Mouse (Mus musculus): Measurements from ENCODE around the gene Retreg1.
"Not testable (repeated sequence)": the region's sequence is repeated elsewhere in the genome, so short reads cannot be mapped to it uniquely, and the experiment has no call there.

The Retreg1 gene

DNA sequence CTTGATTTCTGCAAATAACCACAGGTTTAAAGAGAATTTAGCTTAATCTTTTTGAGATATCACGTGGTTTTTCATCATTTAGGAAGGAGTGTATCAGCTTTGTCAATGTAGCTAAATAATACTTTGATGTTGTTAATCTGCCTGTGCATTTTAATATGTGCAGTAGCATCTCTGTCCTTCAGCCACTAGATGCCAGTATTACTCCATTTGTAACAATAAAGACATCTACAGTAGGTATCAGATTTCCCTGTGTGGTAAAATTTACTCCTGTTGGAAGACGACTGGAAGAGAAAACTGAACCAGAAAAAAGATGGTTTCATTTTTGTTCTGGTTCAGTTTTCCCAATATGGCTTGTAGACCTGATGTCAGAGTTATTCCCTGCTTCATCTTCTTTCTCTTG, 152.5 kb downstream of the Retreg1 start:
- peak; percentile 61 for DNase-seq (ENCODE audit: low read depth, low spot score)

DNA sequence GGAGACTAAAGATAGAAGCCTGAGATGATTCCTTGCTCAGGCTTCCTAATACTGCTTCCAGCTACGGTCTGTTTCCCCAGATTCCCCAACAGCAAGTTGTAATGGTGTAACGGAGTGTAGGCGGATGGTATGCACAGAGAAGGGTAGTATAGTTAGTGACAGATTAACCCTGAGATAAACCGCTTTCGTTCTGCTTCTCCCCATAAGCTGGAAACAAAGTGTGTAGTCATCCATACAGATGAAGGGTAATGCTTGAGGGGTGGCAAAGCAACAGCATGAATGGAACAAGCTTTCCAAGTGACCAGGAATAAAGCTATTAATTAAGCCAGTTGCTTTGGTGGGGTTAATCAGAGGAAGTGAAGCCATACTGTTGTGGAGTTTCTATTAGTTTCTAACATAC, 156.6 kb downstream of the Retreg1 start:
- DNase-seq (ENCODE audit: low read depth, low spot score) = not testable (repeated sequence)

DNA sequence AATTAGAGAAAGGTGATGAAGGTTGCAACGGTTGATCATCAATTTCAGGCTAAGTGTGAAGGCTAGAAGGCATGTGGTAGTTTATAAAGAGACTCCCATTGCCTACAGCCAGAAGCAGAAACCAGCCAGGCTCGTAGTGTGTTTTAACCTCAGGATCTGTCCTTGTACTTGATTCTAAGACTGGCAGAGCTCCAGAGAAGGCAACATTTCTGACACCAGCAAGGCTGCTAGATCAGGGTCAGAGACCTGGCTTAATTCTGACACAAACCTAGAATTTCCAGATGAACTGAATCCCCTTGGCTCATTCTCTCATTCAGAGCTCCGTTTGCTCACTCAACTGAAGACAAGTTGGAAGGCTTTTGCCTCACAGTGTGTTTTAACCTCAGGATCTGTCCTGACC, 165.6 kb downstream of the Retreg1 start:
- DNase-seq (ENCODE audit: low read depth, low spot score) = no peak

DNA sequence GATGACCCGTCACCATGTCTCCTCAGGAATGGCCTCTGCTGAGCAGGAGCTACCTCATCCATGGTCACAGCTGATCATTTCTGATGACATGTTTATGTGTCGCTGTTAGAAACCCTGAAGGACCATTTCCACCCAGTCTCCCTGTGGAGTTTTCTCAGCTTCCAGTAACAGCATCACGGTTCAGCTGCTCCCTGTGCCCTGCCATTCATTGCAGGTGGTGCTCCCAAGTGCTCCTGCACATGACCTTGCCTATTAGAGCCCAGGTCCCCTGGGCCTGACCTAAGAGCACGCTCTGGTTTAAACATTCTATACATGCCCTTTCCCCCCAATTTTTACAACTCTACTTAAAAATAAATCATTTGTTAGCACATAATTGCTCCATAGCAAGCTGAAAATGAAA, 169.9 kb downstream of the Retreg1 start:
- peak; percentile 51 for DNase-seq (ENCODE audit: low read depth, low spot score)

DNA sequence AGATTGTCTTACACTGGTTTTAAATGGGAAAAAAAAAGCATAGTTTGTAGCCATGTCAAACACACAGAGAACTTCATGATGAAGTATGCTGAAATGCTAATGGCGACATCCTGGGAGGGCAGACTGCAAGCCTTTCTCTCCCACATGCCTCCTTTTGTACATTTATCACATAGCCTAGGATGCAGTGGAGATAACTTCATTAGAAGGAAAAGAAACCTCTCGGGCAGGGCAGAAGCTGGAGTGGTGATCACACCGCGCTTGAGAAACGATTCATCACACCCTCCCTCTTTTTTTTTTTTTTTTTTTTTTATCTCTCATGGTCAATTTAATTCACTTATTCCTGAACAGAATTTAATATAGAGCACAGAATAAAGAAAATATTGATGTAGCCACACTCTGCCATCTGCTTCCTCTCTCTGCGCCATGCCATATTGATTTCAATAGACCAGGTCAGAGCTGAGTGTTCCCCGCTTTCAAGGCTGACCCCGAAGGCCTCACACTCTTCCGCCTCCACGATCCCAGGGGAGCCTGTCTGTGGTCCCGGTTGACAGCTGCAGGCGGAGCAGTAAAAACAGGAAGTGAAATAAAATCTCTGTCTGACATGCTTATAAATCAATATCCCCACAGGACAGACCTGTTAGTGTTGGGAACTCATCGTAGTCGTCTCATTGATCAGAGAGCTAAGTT, 173.1 kb downstream of the Retreg1 start:
- peak; percentile 55 for DNase-seq (ENCODE audit: low read depth, low spot score)

DNA sequence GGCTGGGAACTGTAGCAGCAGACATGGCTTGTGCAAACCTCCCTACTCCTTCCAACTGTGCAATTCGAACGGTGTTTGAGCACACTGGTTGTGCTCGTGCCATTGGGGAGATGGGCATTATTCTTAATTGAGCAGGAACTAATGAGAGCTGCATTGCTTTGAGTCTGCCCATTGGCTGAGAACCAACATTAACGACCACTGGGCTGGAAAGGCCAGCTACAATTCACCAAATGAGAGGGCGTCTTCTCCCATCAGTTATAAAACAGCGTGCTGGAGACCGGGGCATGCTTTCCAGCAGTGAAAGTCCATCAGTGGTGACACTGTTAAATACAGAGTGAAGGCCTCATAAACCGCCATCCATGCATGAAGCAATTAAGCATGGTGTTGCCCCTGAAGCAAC, 178.7 kb downstream of the Retreg1 start:
- DNase-seq (ENCODE audit: low read depth, low spot score) = peak; percentile 30

DNA sequence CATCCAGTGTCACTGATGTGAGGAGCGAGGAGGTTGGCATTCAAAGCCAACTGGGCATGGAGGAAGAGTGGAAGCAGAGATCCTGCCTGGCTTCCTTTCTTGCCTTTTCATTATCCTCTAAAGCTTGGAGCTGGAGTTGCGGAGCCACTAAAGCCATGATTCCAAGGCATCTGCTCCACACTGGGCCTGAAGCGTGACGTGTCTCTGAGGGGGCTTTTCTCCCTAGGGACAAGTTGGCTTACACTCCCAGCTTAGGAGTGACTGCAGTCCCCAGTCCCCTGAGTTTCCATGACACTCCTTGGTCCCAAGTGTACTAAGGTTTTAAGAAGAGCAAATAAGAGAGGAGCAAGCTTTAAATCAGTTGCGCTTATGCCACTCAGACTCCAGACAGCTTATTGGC, 179.7 kb downstream of the Retreg1 start:
- no peak for DNase-seq (ENCODE audit: low read depth, low spot score)

Data from forelimb bud, embryonic 11.5 days (tissue).